Mouse (Mus musculus): ENCODE measurements at regions not wholly inside any gene's neighbourhood (a gene's known extent, or its start where the extent isn't known, plus 50 kb on each side); places are given as distances from the start of the nearest gene placed in this dataset.

- DNase-seq (no peak), ATAC-seq (ENCODE audit: insufficient read depth) (no peak)
- H3K27ac ChIP-seq (ENCODE audit: low read depth), result no peak overlapping the region
- no peaks in the 10 kb centered on the region for H3K9me3 ChIP-seq (ENCODE audit: low read depth, low read length)
- no peak overlapping the region for H3K9ac ChIP-seq
- no peaks in the 10 kb centered on the region for H3K27me3 ChIP-seq (ENCODE audit: insufficient read depth, low read length)
- TF ChIP-seq CTCF (IDR thresholded peaks at IDR 0.05; ENCODE audit: low read depth), result no peak
- WGBS, result 57% methylated on average over 1 of the region's 1 CpGs
- H3K4me2 ChIP-seq, result no peak overlapping the region
- H3K4me1 ChIP-seq (ENCODE audit: insufficient read depth), result no peaks in the 10 kb centered on the region
- no peak overlapping the region for H3K4me3 ChIP-seq (ENCODE audit: low read depth, low read length)
- no peaks in the 10 kb centered on the region for H3K36me3 ChIP-seq (ENCODE audit: insufficient read depth)
Measured at GRCm38 (mm10) chr15:19863979-19864378, 585.1 kb upstream of the Cdh12 start.

DNA sequence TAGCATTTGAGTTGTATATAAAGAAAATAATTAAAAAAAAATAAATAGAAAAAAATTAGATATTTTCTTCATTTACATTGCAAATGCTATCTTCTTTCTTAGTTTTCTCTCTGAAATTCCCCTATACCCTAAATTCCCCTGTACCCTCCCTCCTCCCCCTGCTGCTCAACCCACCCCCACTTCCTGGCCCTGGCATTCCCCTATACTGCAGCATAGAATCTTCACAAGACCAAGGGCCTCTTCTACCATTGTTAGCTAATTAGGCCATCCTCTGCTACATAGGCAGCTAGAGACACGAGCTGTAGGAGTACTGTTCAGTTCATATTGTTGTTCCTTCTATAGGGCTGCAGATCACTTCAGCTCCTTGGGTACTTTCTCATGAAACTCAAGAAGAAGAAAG lies 582.5 kb upstream of the Cdh12 start:
- Histone ChIP-seq H3K36me3 (ENCODE audit: insufficient read depth) (no peaks in the 10 kb centered on the region), H3K9ac (no peak overlapping the region), H3K27me3 (ENCODE audit: insufficient read depth, low read length) (no peaks in the 10 kb centered on the region), H3K4me3 (ENCODE audit: low read depth, low read length) (no peak overlapping the region), H3K4me1 (ENCODE audit: insufficient read depth) (no peaks in the 10 kb centered on the region), H3K27ac (ENCODE audit: low read depth) (no peak overlapping the region), H3K9me3 (ENCODE audit: low read depth, low read length) (no peaks in the 10 kb centered on the region), H3K4me2 (no peak overlapping the region)
- no peak for TF ChIP-seq CTCF (IDR thresholded peaks at IDR 0.05; ENCODE audit: low read depth)
- WGBS, result 54% methylated on average over 1 of the region's 1 CpGs
- ATAC-seq (ENCODE audit: insufficient read depth) (no peak), DNase-seq (no peak)

DNA sequence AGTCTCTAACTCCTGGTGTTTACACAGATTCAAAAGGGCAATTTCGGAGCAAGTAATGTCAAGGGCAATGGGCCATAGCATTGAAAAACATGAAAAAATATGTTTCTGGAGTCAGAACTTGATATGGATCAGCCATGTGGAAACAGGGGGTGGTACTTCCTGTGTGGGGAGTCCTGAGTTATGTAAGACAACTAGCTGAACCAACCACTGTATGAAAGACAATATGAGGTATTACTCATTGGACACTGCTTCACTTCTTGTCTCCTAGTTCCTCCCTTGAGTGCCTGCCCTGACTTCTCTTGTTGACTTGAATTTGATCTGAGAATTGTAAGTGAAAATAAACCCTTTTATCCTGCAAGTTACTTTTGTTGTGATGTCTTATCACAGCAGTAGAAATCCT lies 580.0 kb upstream of the Cdh12 start:
- no peak for DNase-seq

DNA sequence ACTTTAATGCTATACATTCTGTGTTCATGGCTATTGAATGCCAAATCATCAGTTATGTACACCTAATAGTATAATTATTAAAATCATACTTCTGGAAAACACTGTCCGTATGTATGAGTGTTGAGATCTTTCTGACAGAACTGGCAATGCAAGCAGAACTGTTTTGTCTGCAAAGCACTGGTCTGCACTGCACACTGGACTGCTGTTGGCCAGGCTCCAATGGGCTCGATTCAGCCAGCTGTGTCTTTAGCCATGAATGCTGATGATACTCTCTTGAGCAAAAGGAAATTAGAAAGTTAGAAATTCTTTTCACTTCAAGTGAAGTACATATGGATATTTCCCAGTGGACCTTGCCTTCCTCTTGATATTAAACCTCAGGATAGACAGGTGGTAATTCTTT lies 576.5 kb upstream of the Cdh12 start:
- H3K9me3 ChIP-seq (ENCODE audit: low read depth, low read length), result no peaks in the 10 kb centered on the region
- no peaks in the 10 kb centered on the region for H3K27me3 ChIP-seq (ENCODE audit: insufficient read depth, low read length)
- H3K4me2 ChIP-seq, result no peak overlapping the region
- H3K36me3 ChIP-seq (ENCODE audit: insufficient read depth), result no peaks in the 10 kb centered on the region
- no peak overlapping the region for H3K27ac ChIP-seq (ENCODE audit: low read depth)
- 49% methylated on average over 2 of the region's 2 CpGs for WGBS
- peak; percentile 15 for DNase-seq
- no peak overlapping the region for H3K4me3 ChIP-seq (ENCODE audit: low read depth, low read length)
- ATAC-seq (ENCODE audit: insufficient read depth), result no peak
- no peak for TF ChIP-seq CTCF (IDR thresholded peaks at IDR 0.05; ENCODE audit: low read depth)
- H3K4me1 ChIP-seq (ENCODE audit: insufficient read depth), result no peaks in the 10 kb centered on the region
- no peak overlapping the region for H3K9ac ChIP-seq

More for the DNA sequence above, 580.0 kb upstream of the Cdh12 start:
- no peaks in the 10 kb centered on the region for H3K27me3 ChIP-seq (ENCODE audit: insufficient read depth, low read length)
- no peak overlapping the region for H3K4me2 ChIP-seq
- no peaks in the 10 kb centered on the region for H3K4me1 ChIP-seq (ENCODE audit: insufficient read depth)
- no peak overlapping the region for H3K9ac ChIP-seq
- no peak for ATAC-seq (ENCODE audit: insufficient read depth)
- H3K27ac ChIP-seq (ENCODE audit: low read depth), result no peak overlapping the region
- H3K9me3 ChIP-seq (ENCODE audit: low read depth, low read length), result no peaks in the 10 kb centered on the region
- no peak overlapping the region for H3K4me3 ChIP-seq (ENCODE audit: low read depth, low read length)
- WGBS, result 71% methylated on average over 1 of the region's 1 CpGs
- H3K36me3 ChIP-seq (ENCODE audit: insufficient read depth), result no peaks in the 10 kb centered on the region
- TF ChIP-seq CTCF (IDR thresholded peaks at IDR 0.05; ENCODE audit: low read depth), result no peak
